Mouse (Mus musculus): ENCODE data around the gene Mxd3.

DNA sequence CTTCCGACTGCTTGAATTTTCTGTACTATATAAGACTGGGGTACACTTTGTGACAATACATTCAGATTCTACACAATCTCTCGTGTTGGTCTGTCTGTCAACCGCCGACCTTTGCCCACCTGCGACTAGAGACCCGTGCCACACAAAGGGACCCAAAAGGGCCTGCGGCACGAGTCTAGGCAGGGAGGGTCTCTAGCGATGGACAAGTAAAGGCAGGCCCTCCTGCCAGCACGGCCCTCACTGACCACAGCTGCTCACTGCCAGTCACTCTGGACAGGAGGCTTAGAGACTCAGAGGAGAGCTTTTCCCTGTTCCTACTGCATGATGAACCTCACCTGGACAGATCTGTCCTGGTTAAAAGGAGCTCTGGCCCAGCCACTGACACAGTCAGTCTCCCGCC is 12.8 kb upstream of the Mxd3 start:
- TF ChIP-seq EP300 (IDR thresholded peaks at IDR 0.05) (no peak), CTCF (IDR thresholded peaks at IDR 0.05) (no peak)

All from lung, postnatal 0 days (tissue).